Mouse (Mus musculus) limb, embryonic 12.5 days (tissue): ENCODE results near the gene Ppp1r1c. TPM values are rescaled to one million over a fixed set of nuclear protein-coding genes. Genes with fewer than 3 reads are reported as not detected.

Experiments
- polyA plus RNA-seq: library from polyadenylated mRNA; unstranded; fragments of >200 nt; fragmentation: Nextera tagmentation; extraction: Ambion mirVana; gene quantifications from 2 replicates; pipeline ENCODE4 v1.2.1, GENCODE M21; 2016

Ppp1r1c gene
- polyA plus RNA-seq, 1 experiment from 2014 or later: 0.71 TPM

Other genes starting within 250 kb of the Ppp1r1c start
- 7.8 and 7.9 TPM in 2 replicates for gene Itprid2, start 72.4 kb upstream of the Ppp1r1c start, polyA plus RNA-seq